Mouse (Mus musculus) liver, embryonic 16.5 days (tissue): ENCODE results near the gene Rnft2. TPM values are rescaled to one million over a fixed set of nuclear protein-coding genes. Genes with fewer than 3 reads are reported as not detected.
A peak's percentile ranks its signal among the peaks of the same experiment; 100 is the strongest.

ENCODE experiments used
- ATAC-seq: fragments of 200-750 bp; cut with Nextera tagmentation; 2 replicates; pipeline ENCODE4 v1.8.0; 2017; ENCODE audit warnings: low read depth, mild to moderate bottlenecking, moderate number of reproducible peaks, moderate library complexity
- H3K27ac ChIP-seq: fragments of 300-500 bp; sonication (generic); 2 replicates; pipeline ENCODE4 v1.5.1; 2014; ENCODE audit warnings: mild to moderate bottlenecking, low read length
- H3K27me3 ChIP-seq: fragments of 300-500 bp; sonication (generic); 2 replicates; pipeline ENCODE4 v1.6.1; 2014; ENCODE audit warnings: low read depth, low read length, mixed read lengths; ENCODE audit not compliant: control insufficient read depth, insufficient read depth
- H3K36me3 ChIP-seq: fragments of 300-500 bp; sonication (generic); 2 replicates; pipeline ENCODE4 v1.6.1; 2014; ENCODE audit warnings: mild to moderate bottlenecking; ENCODE audit not compliant: control insufficient read depth, insufficient read depth
- H3K4me1 ChIP-seq: fragments of 300-500 bp; sonication (generic); 2 replicates; pipeline ENCODE4 v1.6.1; 2014; ENCODE audit warnings: low read depth, low read length, mixed read lengths; ENCODE audit not compliant: control insufficient read depth
- H3K4me2 ChIP-seq: fragments of 300-500 bp; sonication (generic); 2 replicates; pipeline ENCODE4 v1.6.1; 2014; ENCODE audit warnings: low read depth, low read length, mixed read lengths
- H3K4me3 ChIP-seq: fragments of 300-500 bp; sonication (generic); 2 replicates; pipeline ENCODE4 v1.5.1; 2014; ENCODE audit warnings: low read depth, mild to moderate bottlenecking, low read length
- H3K9ac ChIP-seq: fragments of 300-500 bp; sonication (generic); 2 replicates; pipeline ENCODE4 v1.6.1; 2014; ENCODE audit warnings: low read depth, low read length
- H3K9me3 ChIP-seq: fragments of 300-500 bp; sonication (generic); replicated peaks from 2 replicates; pipeline ENCODE4 v1.6.1; 2016; ENCODE audit warnings: low read length; ENCODE audit not compliant: control insufficient read depth
- WGBS: fragments of 180-500 bp; shearing (Covaris S2); extraction: QIAGEN DNeasy Blood & Tissue Kit; methylation state at CpG from one replicate; pipeline ENCODE4 v1.1.7; 2014; ENCODE audit not compliant: insufficient replicate concordance; 5-methylcytosine and 5-hydroxymethylcytosine counted together
- polyA plus RNA-seq: library from polyadenylated mRNA; unstranded; fragments of >200 nt; fragmentation: Nextera tagmentation; extraction: Ambion mirVana; gene quantifications from 2 replicates; pipeline ENCODE4 v1.2.1, GENCODE M21; 2015

Rnft2 gene
- polyA plus RNA-seq, 1 experiment from 2014 or later = 0.19 TPM

- Histone ChIP-seq H3K36me3 (no peaks in the 10 kb centered on the region), H3K27me3 (no peaks in the 10 kb centered on the region), H3K27ac (no peak overlapping the region), H3K4me2 (no peak overlapping the region), H3K4me1 (no peaks in the 10 kb centered on the region), H3K9ac (no peak overlapping the region), H3K9me3 (no peaks in the 10 kb centered on the region), H3K4me3 (no peak overlapping the region)
- WGBS = 49% methylated on average over 5 of the region's 5 CpGs
- no peak for ATAC-seq
Observed at GRCm38 (mm10) chr5:118199670-118200069, 45.2 kb downstream of the Rnft2 start.

GRCm38 (mm10) chr5:118197421-118197820 lies 47.5 kb downstream of the Rnft2 start:
- no peak overlapping the region for H3K27ac ChIP-seq
- ATAC-seq = no peak
- no peaks in the 10 kb centered on the region for H3K36me3 ChIP-seq
- H3K27me3 ChIP-seq = no peaks in the 10 kb centered on the region
- WGBS = 45% methylated on average over 13 of the region's 13 CpGs
- H3K4me3 ChIP-seq = no peak overlapping the region
- H3K9me3 ChIP-seq = no peaks in the 10 kb centered on the region
- no peak overlapping the region for H3K9ac ChIP-seq
- no peaks in the 10 kb centered on the region for H3K4me1 ChIP-seq
- H3K4me2 ChIP-seq = no peak overlapping the region

GRCm38 (mm10) chr5:118192221-118192620 lies 52.7 kb downstream of the Rnft2 start:
- WGBS = 35% methylated on average over 17 of the region's 18 CpGs
- ATAC-seq = no peak
- Histone ChIP-seq H3K4me1 (no peaks in the 10 kb centered on the region), H3K27me3 (no peaks in the 10 kb centered on the region), H3K4me2 (no peak overlapping the region), H3K4me3 (no peak overlapping the region), H3K36me3 (no peaks in the 10 kb centered on the region), H3K27ac (no peak overlapping the region), H3K9me3 (no peaks in the 10 kb centered on the region), H3K9ac (no peak overlapping the region)

- no peaks in the 10 kb centered on the region for H3K4me1 ChIP-seq
Observed at GRCm38 (mm10) chr5:118190491-118190890, 54.4 kb downstream of the Rnft2 start.

GRCm38 (mm10) chr5:118188356-118188755 lies 56.6 kb downstream of the Rnft2 start:
- H3K36me3 ChIP-seq = no peaks in the 10 kb centered on the region
- ATAC-seq = no peak
- no peak overlapping the region for H3K4me3 ChIP-seq
- no peaks in the 10 kb centered on the region for H3K9me3 ChIP-seq
- no peaks in the 10 kb centered on the region for H3K4me1 ChIP-seq
- H3K4me2 ChIP-seq = no peak overlapping the region
- H3K27me3 ChIP-seq = no peaks in the 10 kb centered on the region
- WGBS = 45% methylated on average over 6 of the region's 6 CpGs
- no peak overlapping the region for H3K27ac ChIP-seq
- no peak overlapping the region for H3K9ac ChIP-seq

More at GRCm38 (mm10) chr5:118190491-118190890, 54.4 kb downstream of the Rnft2 start:
- Histone ChIP-seq H3K9me3 (no peaks in the 10 kb centered on the region), H3K9ac (no peak overlapping the region), H3K4me3 (no peak overlapping the region), H3K4me2 (no peak overlapping the region), H3K27ac (no peak overlapping the region), H3K36me3 (no peaks in the 10 kb centered on the region), H3K27me3 (no peaks in the 10 kb centered on the region)
- no peak for ATAC-seq
- 59% methylated on average over 9 of the region's 9 CpGs for WGBS

GRCm38 (mm10) chr5:118186903-118187633 lies 57.8 kb downstream of the Rnft2 start:
- no peak overlapping the region for H3K27ac ChIP-seq
- no peak for ATAC-seq
- no peaks in the 10 kb centered on the region for H3K9me3 ChIP-seq
- no peak overlapping the region for H3K4me3 ChIP-seq
- H3K4me2 ChIP-seq = no peak overlapping the region
- no peaks in the 10 kb centered on the region for H3K36me3 ChIP-seq
- H3K4me1 ChIP-seq = no peaks in the 10 kb centered on the region
- WGBS = 58% methylated on average over 9 of the region's 9 CpGs
- no peaks in the 10 kb centered on the region for H3K27me3 ChIP-seq
- H3K9ac ChIP-seq = no peak overlapping the region

GRCm38 (mm10) chr5:118177640-118178039 lies 67.3 kb downstream of the Rnft2 start:
- peaks cover 26% of the 10 kb centered on the region for H3K27me3 ChIP-seq
- no peak overlapping the region for H3K9ac ChIP-seq
- no peaks in the 10 kb centered on the region for H3K4me1 ChIP-seq
- H3K4me3 ChIP-seq = no peak overlapping the region
- no peak for ATAC-seq
- H3K4me2 ChIP-seq = no peak overlapping the region
- 63% methylated on average over 7 of the region's 7 CpGs for WGBS
- H3K27ac ChIP-seq = no peak overlapping the region
- H3K36me3 ChIP-seq = no peaks in the 10 kb centered on the region
- peaks cover 5% of the 10 kb centered on the region for H3K9me3 ChIP-seq

GRCm38 (mm10) chr5:118175137-118175536 lies 69.8 kb downstream of the Rnft2 start:
- Histone ChIP-seq H3K4me3 (no peak overlapping the region), H3K9me3 (peaks cover 5% of the 10 kb centered on the region), H3K36me3 (no peaks in the 10 kb centered on the region), H3K4me1 (no peaks in the 10 kb centered on the region; the same call in 1 of the 2 replicates), H3K27ac (no peak overlapping the region), H3K4me2 (no peak overlapping the region), H3K9ac (no peak overlapping the region), H3K27me3 (peaks cover 51% of the 10 kb centered on the region)
- ATAC-seq = no peak
- 23% methylated on average over 2 of the region's 2 CpGs for WGBS

- Histone ChIP-seq H3K27ac (no peak overlapping the region), H3K27me3 (peaks cover 58% of the 10 kb centered on the region), H3K4me1 (no peaks in the 10 kb centered on the region; the same call in none of the 2 replicates), H3K4me2 (peak overlapping the region; percentile 11; the same call in 1 of the 2 replicates), H3K4me3 (no peak overlapping the region), H3K9ac (no peak overlapping the region), H3K9me3 (peaks cover 5% of the 10 kb centered on the region), H3K36me3 (no peaks in the 10 kb centered on the region)
- 2% methylated on average over 22 of the region's 22 CpGs for WGBS
- ATAC-seq = no peak
Observed at GRCm38 (mm10) chr5:118174310-118175009, 70.5 kb downstream of the Rnft2 start.
